In the genomic region with DNA sequence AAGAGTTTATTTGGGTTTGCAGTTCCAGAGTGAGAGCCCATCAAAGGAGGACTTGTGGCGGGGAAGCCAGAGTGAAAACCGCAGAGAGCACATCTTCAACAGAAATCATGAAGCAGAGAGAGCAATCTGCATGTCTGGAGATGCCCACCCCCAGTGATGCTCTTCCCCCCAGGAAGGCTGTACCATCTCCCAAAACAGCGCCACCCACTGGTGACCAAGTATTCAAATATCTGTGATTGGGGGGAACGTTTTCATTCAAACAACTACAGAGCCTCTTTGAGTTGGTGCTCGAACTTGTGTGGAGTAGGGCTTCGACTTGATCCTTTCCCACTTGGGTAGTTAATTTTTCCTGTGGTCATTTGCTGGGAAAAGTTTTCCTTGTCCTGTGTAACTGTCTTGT, we compare ENCODE assay signal across 17 mouse cellular contexts. TPM values are rescaled to one million over a fixed set of nuclear protein-coding genes. Genes with fewer than 3 reads are reported as not detected.
A peak's percentile ranks its signal among the peaks of the same experiment; 100 is the strongest.
DNase-seq lines count a peak whose midpoint lies in the region; TF ChIP-seq lines count a peak whose summit lies in the region.
"Had no signal": no experiment of that assay in that cellular context is flagged by ENCODE, and none has a peak within 500 bp of the region (broad histone marks: within the 10 kb centered on the region; RNA-seq: fewer than 3 reads in every experiment).

No protein-coding gene starts in this region.

- H3K27ac ChIP-seq in layer of hippocampus, adult 2 months: no peak overlapping the region
- H3K27ac ChIP-seq in testis, adult 2 months (ENCODE audit: control insufficient read depth, insufficient read depth, low read depth, low read length): no peak overlapping the region
- H3K27ac ChIP-seq: embryonic facial prominence, embryonic 12.5 days; forebrain, embryonic 10.5 days; heart, embryonic 10.5 days; stomach, embryonic 15.5 days had no signal

- H3K4me1 ChIP-seq in testis, adult 2 months (ENCODE audit: control insufficient read depth, insufficient read depth, low read length): peaks cover 7% of the 10 kb centered on the region

- no peak for TF ChIP-seq POLR2A in testis, adult 2 months (IDR thresholded peaks at IDR 0.05; ENCODE audit: control insufficient read depth, low read depth, low read length)

- H3K27me3 ChIP-seq in testis, adult 2 months (ENCODE audit: control insufficient read depth, insufficient read depth, low read length): peaks cover 2% of the 10 kb centered on the region; the same call in 1 of the 2 replicates

- H3K4me3 ChIP-seq in layer of hippocampus, adult 2 months: no peak overlapping the region
- no peak overlapping the region for H3K4me3 ChIP-seq in testis, adult 2 months (ENCODE audit: control insufficient read depth, low read depth, low read length)
- H3K4me3 ChIP-seq: embryonic facial prominence, embryonic 12.5 days; forebrain, embryonic 10.5 days; heart, embryonic 10.5 days; stomach, embryonic 15.5 days had no signal

- DNase-seq in layer of hippocampus, adult 2 months (ENCODE audit: low spot score in 2 of 2): no peak
- DNase-seq in layer of hippocampus, adult 8-10 months (ENCODE audit: low spot score in 2 of 2): no peak
- DNase-seq in testis, postnatal 14 days (ENCODE audit: low spot score): no peak
- peak; percentile 76 for DNase-seq in R1 (ENCODE audit: low read depth, low spot score)
- peak; percentile 7 for DNase-seq in thymus, postnatal 25 days
- no peak for DNase-seq in left cerebral cortex, postnatal 10 days (ENCODE audit: extremely low spot score in 1 of 2, low spot score in 2 of 2)
- DNase-seq: cerebellum, adult 11 months; cerebellum, postnatal 36 days; heart, postnatal 36 days; kidney, postnatal 14 days; lung, postnatal 10 days had no signal

- peak; percentile 54 for TF ChIP-seq CTCF in layer of hippocampus, adult 2 months (conservative IDR thresholded peaks at IDR 0.05)
- TF ChIP-seq CTCF in testis, adult 2 months (IDR thresholded peaks at IDR 0.05; ENCODE audit: control insufficient read depth, insufficient read depth, insufficient replicate concordance, low read depth, low read length): peak; percentile 27; the same call in 1 of the 2 replicates

- intact Hi-C loops in left cerebral cortex, postnatal 10 days (cut with DNase I): no loop called here

- no peaks in the 10 kb centered on the region for H3K36me3 ChIP-seq in testis, adult 2 months (ENCODE audit: control insufficient read depth, insufficient read depth, low read length)
- H3K36me3 ChIP-seq: embryonic facial prominence, embryonic 12.5 days; forebrain, embryonic 10.5 days; heart, embryonic 10.5 days; stomach, embryonic 15.5 days had no signal

RNA-seq across cellular contexts. Expression of a gene that starts 1.1 kb away (rescaled TPM):
- under 1 TPM; 0.56 to 0.86 TPM for total RNA-seq in layer of hippocampus, adult 2 months (2021)
- total RNA-seq in layer of hippocampus, adult 8-10 months (2022): 1 to 10 TPM; 1.2 to 2.3 (median 1.3) TPM
- polyA plus RNA-seq in testis, adult 2 months (2012; rRNA removed): 0.07 and 7.9 TPM in 2 replicates
- 1 to 10 TPM; 6.7 to 8.2 TPM for total RNA-seq in left cerebral cortex, postnatal 10 days (2021)
- total RNA-seq: gastrocnemius, adult 18-20 months; heart, postnatal 36 days had no signal
- polyA plus RNA-seq: embryonic facial prominence, embryonic 12.5 days; forebrain, embryonic 10.5 days; heart, embryonic 10.5 days had no signal

Comparison
In these comparisons a context has a peak if more than half of its experiments do, and no peak if none do; other contexts are left out.
1. DNase-seq: peak in R1 (single experiment) and thymus, postnatal 25 days (single experiment); none in layer of hippocampus, adult 2 months (0 of 2), layer of hippocampus, adult 8-10 months (0 of 2), testis, postnatal 14 days (single experiment) and left cerebral cortex, postnatal 10 days (0 of 2).